In the genomic region with DNA sequence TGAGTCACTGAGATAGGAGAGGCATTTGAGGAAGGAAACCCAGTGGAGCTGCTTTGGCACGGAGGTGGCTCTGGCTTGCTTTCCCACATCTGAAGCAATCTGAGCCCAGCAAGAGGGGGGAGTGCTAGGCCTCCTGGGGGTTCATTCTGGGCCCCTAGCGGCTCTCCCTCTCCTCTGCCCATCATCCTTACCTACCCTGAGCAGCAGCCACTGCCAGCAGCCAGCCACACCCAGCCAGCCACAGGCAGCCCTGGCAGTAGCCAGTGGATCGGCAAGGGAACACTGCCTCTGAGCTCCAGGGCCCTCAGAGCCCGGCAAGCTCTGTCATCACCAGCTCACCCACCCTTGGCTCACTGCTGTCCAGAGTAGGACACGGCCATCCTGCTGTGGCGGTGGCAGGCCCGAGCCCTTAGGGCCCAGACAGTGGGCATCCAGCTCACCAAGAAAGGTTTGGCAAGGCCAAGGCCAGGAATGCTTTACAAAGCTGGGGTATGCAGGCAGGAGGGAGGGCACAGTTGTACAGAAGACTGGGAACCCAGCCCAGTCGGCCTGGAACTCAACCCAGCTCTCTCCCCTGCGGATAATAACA, we compare ENCODE assay signal across 9 mouse cellular contexts. TPM values are rescaled to one million over a fixed set of nuclear protein-coding genes. Genes with fewer than 3 reads are reported as not detected.
DNase-seq lines count a peak whose midpoint lies in the region; ATAC-seq lines count a peak whose summit lies in the region.
"Had no signal": no experiment of that assay in that cellular context is flagged by ENCODE, and none has a peak within 500 bp of the region (broad histone marks: within the 10 kb centered on the region; RNA-seq: fewer than 3 reads in every experiment).

No protein-coding gene starts in this region.

- no peak overlapping the region for H3K4me2 ChIP-seq in heart, embryonic 15.5 days
- no peak overlapping the region for H3K4me2 ChIP-seq in stomach, embryonic 15.5 days
- H3K4me2 ChIP-seq: limb, embryonic 13.5 days had no signal

- DNase-seq in gastrocnemius, postnatal 14 days = peak; percentile 47
- no peak for DNase-seq in gastrocnemius, postnatal 10 days
- DNase-seq in thymus, postnatal 14 days = peak; percentile 46
- no peak for DNase-seq in thymus, postnatal 10 days (ENCODE audit: low spot score in 2 of 2)
- DNase-seq in cerebellum, adult 9-10 months = no peak
- no peak for DNase-seq in spleen, postnatal 10 days (ENCODE audit: low spot score in 2 of 2)

- H3K9me3 ChIP-seq in heart, embryonic 15.5 days (replicated peaks) = no peaks in the 10 kb centered on the region
- H3K9me3 ChIP-seq in stomach, embryonic 15.5 days = no peaks in the 10 kb centered on the region
- H3K9me3 ChIP-seq: limb, embryonic 13.5 days had no signal

- ATAC-seq in heart, embryonic 15.5 days (replicated peaks; ENCODE audit: insufficient number of reproducible peaks, insufficient read depth, low FRiP score, low read depth) = 0 out of 2 replicates have a peak, but pooled peaks have one; percentile 12
- ATAC-seq in stomach, embryonic 15.5 days (ENCODE audit: insufficient read depth, low FRiP score, low read depth) = no peak

- intact Hi-C loops in gastrocnemius, postnatal 14 days (cut with DNase I; ENCODE audit: low total_unique reads) = no loop called here

- H3K36me3 ChIP-seq in heart, embryonic 15.5 days = no peaks in the 10 kb centered on the region
- H3K36me3 ChIP-seq in stomach, embryonic 15.5 days = no peaks in the 10 kb centered on the region
- H3K36me3 ChIP-seq: limb, embryonic 13.5 days had no signal

- 0 out of 2 replicates have a peak, but pooled peaks cover 3% of the 10 kb centered on the region for H3K27me3 ChIP-seq in heart, embryonic 15.5 days
- H3K27me3 ChIP-seq in stomach, embryonic 15.5 days (replicated peaks) = no peaks in the 10 kb centered on the region
- H3K27me3 ChIP-seq: limb, embryonic 13.5 days had no signal

- H3K9ac ChIP-seq in heart, embryonic 15.5 days = no peak overlapping the region
- no peak overlapping the region for H3K9ac ChIP-seq in stomach, embryonic 15.5 days
- H3K9ac ChIP-seq: limb, embryonic 13.5 days had no signal

- 38% methylated on average over 9 of the region's 9 CpGs for WGBS in heart, embryonic 15.5 days
- 53% methylated on average over 9 of the region's 9 CpGs for WGBS in stomach, embryonic 15.5 days

- H3K4me1 ChIP-seq in heart, embryonic 15.5 days (replicated peaks) = peaks cover 46% of the 10 kb centered on the region
- H3K4me1 ChIP-seq in stomach, embryonic 15.5 days = peaks cover 26% of the 10 kb centered on the region

- H3K4me3 ChIP-seq in heart, embryonic 15.5 days = no peak overlapping the region
- H3K4me3 ChIP-seq in stomach, embryonic 15.5 days (replicated peaks) = no peak overlapping the region
- H3K4me3 ChIP-seq: limb, embryonic 13.5 days had no signal

- peak overlapping the region; percentile 65 for H3K27ac ChIP-seq in heart, embryonic 15.5 days
- H3K27ac ChIP-seq in stomach, embryonic 15.5 days = peak overlapping the region; percentile 48; the same call in 1 of the 2 replicates
- H3K27ac ChIP-seq: limb, embryonic 13.5 days had no signal

RNA-seq across cellular contexts. Expression of gene Osgin1, which starts 11.7 kb away (rescaled TPM):
- 1 to 10 TPM; 3.9 to 5.1 TPM for total RNA-seq in gastrocnemius, postnatal 14 days (2021)
- total RNA-seq in gastrocnemius, postnatal 10 days (2021) = 1 to 10 TPM; 2.5 to 5.0 TPM
- polyA plus RNA-seq in heart, embryonic 15.5 days (2015; fragmentation: Nextera tagmentation; extraction: Ambion mirVana) = 0.67 and 1.4 TPM in 2 replicates
- polyA plus RNA-seq in stomach, embryonic 15.5 days (2015; fragmentation: Nextera tagmentation; extraction: Ambion mirVana) = 7.5 and 8.0 TPM in 2 replicates

RNA-seq across cellular contexts. Expression of gene Necab2, which starts 24.3 kb away (rescaled TPM):
- under 1 TPM; 0.33 to 0.59 TPM for total RNA-seq in gastrocnemius, postnatal 14 days (2021)
- under 1 TPM; 0.38 to 0.73 TPM for total RNA-seq in gastrocnemius, postnatal 10 days (2021)
- polyA plus RNA-seq in heart, embryonic 15.5 days (2015; fragmentation: Nextera tagmentation; extraction: Ambion mirVana) = 0.16 and 0.20 TPM in 2 replicates
- 1.3 and 1.9 TPM in 2 replicates for polyA plus RNA-seq in stomach, embryonic 15.5 days (2015; fragmentation: Nextera tagmentation; extraction: Ambion mirVana)

RNA-seq across cellular contexts. Expression of gene Mlycd, which starts 27.5 kb away (rescaled TPM):
- total RNA-seq in gastrocnemius, postnatal 14 days (2021) = 10 to 100 TPM; 67.6 to 94.0 TPM
- total RNA-seq in gastrocnemius, postnatal 10 days (2021) = 10 to 100 TPM; 66.8 to 67.5 TPM
- polyA plus RNA-seq in heart, embryonic 15.5 days (2015; fragmentation: Nextera tagmentation; extraction: Ambion mirVana) = 19.1 and 21.1 TPM in 2 replicates
- 18.0 and 21.4 TPM in 2 replicates for polyA plus RNA-seq in stomach, embryonic 15.5 days (2015; fragmentation: Nextera tagmentation; extraction: Ambion mirVana)

Comparison
In these comparisons a context has a peak if more than half of its experiments do, and no peak if none do; other contexts are left out.
1. DNase-seq: peak in gastrocnemius, postnatal 14 days (single experiment) and thymus, postnatal 14 days (single experiment); none in gastrocnemius, postnatal 10 days (single experiment), thymus, postnatal 10 days (0 of 2), cerebellum, adult 9-10 months (single experiment) and spleen, postnatal 10 days (0 of 2).